Mouse (Mus musculus) kidney, adult 2 months (tissue): ENCODE data around the gene Hoxa11.

ENCODE experiments used
- CTCF ChIP-seq: fragments of 200-500 bp; conservative IDR thresholded peaks from 2 replicates; pipeline ENCODE4 v1.5.1; 2011; ENCODE audit warnings: low read depth, mild to moderate bottlenecking, control low read depth, low read length, moderate library complexity, mixed read lengths; ENCODE audit not compliant: insufficient read depth, insufficient read length
- POLR2A ChIP-seq: fragments of 200-500 bp; IDR thresholded peaks from one replicate; pipeline ENCODE4 v1.6.1; 2011; ENCODE audit warnings: low read depth, low read length, control low read depth

- TF ChIP-seq CTCF (no peak), POLR2A (no peak)
These were observed 1.9 kb downstream of the Hoxa11 start for GRCm38 (mm10) chr6:52243681-52244121.
